Mouse (Mus musculus): ENCODE results near the gene Mrfap1.

- TF ChIP-seq POLR2A (IDR thresholded peaks at IDR 0.05; ENCODE audit: borderline replicate concordance, extremely low read depth, low read depth, low read length) (no peak), CTCF (IDR thresholded peaks at IDR 0.05; ENCODE audit: insufficient read depth, low read length) (peak; percentile 77)
These were observed 23.6 kb upstream of the Mrfap1 start for GRCm38 (mm10) chr5:36820142-36820541.
